Mouse (Mus musculus) heart, embryonic 10.5 days (tissue): ENCODE data around the gene Camk2n1. TPM values are rescaled to one million over a fixed set of nuclear protein-coding genes. Genes with fewer than 3 reads are reported as not detected.
A peak's percentile ranks its signal among the peaks of the same experiment; 100 is the strongest.

Experiments
- DNase-seq: peaks from one replicate; pipeline ENCODE4 v3.0.0-alpha.2; 2017; ENCODE audit warnings: low spot score
- H3K27ac ChIP-seq: fragments of 300-500 bp; sonication (generic); 2 replicates; pipeline ENCODE4 v1.5.1; 2016; ENCODE audit warnings: mild to moderate bottlenecking
- H3K27me3 ChIP-seq: fragments of 300-500 bp; sonication (generic); 2 replicates; pipeline ENCODE4 v1.6.1; 2016; ENCODE audit warnings: mild to moderate bottlenecking; ENCODE audit not compliant: poor library complexity, insufficient read depth, severe bottlenecking
- H3K36me3 ChIP-seq: fragments of 300-500 bp; sonication (generic); 2 replicates; pipeline ENCODE4 v1.6.1; 2016; ENCODE audit warnings: mild to moderate bottlenecking, moderate library complexity
- H3K4me1 ChIP-seq: fragments of 300-500 bp; sonication (generic); 2 replicates; pipeline ENCODE4 v1.6.1; 2016; ENCODE audit warnings: mild to moderate bottlenecking
- H3K4me3 ChIP-seq: fragments of 300-500 bp; sonication (generic); 2 replicates; pipeline ENCODE4 v1.5.1; 2016; ENCODE audit warnings: mild to moderate bottlenecking, moderate library complexity
- H3K9me3 ChIP-seq: fragments of 300-500 bp; sonication (generic); 2 replicates; pipeline ENCODE4 v1.6.1; 2016; ENCODE audit warnings: mild to moderate bottlenecking, moderate library complexity
- WGBS: fragments of 180-500 bp; shearing (Covaris S2); methylation state at CpG from one replicate; pipeline ENCODE4 v1.1.7; 2016; 5-methylcytosine and 5-hydroxymethylcytosine counted together
- polyA plus RNA-seq: library from polyadenylated mRNA; unstranded; fragments of >200 nt; fragmentation: Nextera tagmentation; extraction: Ambion mirVana; gene quantifications from 2 replicates; pipeline ENCODE4 v1.2.1, GENCODE M21; 2016

The Camk2n1 gene
- polyA plus RNA-seq, 1 experiment from 2014 or later = 0.70 TPM

- Histone ChIP-seq H3K9me3 (peaks cover 5% of the 10 kb centered on the region; the same call in 1 of the 2 replicates), H3K27ac (no peak overlapping the region), H3K36me3 (no peaks in the 10 kb centered on the region), H3K4me3 (no peak overlapping the region), H3K4me1 (no peaks in the 10 kb centered on the region), H3K27me3 (peaks cover 19% of the 10 kb centered on the region)
- WGBS = 42% methylated on average over 22 of the region's 22 CpGs
- DNase-seq = peak; percentile 85
Observed at GRCm38 (mm10) chr4:138426778-138427705, 27.1 kb upstream of the Camk2n1 start.

- H3K36me3 ChIP-seq = no peaks in the 10 kb centered on the region
- H3K27ac ChIP-seq = no peak overlapping the region
- DNase-seq = no peak
- peaks cover 19% of the 10 kb centered on the region for H3K27me3 ChIP-seq
- H3K9me3 ChIP-seq = no peaks in the 10 kb centered on the region
- no peaks in the 10 kb centered on the region for H3K4me1 ChIP-seq
- 43% methylated on average over 3 of the region's 3 CpGs for WGBS
- H3K4me3 ChIP-seq = no peak overlapping the region
Observed at GRCm38 (mm10) chr4:138429778-138430177, 24.3 kb upstream of the Camk2n1 start.

- no peak for DNase-seq
- 50% methylated on average over 8 of the region's 8 CpGs for WGBS
Observed at GRCm38 (mm10) chr4:138431340-138431739, 22.8 kb upstream of the Camk2n1 start.

GRCm38 (mm10) chr4:138434347-138435316 is 19.5 kb upstream of the Camk2n1 start, which contains the start of gene Mul1:
TSS of gene Mul1 (plus strand) at chr4:138434671.
- no peaks in the 10 kb centered on the region for H3K9me3 ChIP-seq
- H3K27ac ChIP-seq = peak within 1 kb of the TSS; percentile 93
- H3K4me3 ChIP-seq = peak within 1 kb of the TSS; percentile 99
- peaks cover 7% of the 10 kb centered on the region for H3K4me1 ChIP-seq
- WGBS = under 1% methylated on average over 64 of the region's 64 CpGs
- DNase-seq = peak; percentile 98
- H3K27me3 ChIP-seq = no peaks in the 10 kb centered on the region; the same call in 1 of the 2 replicates
- peaks cover 38% of the 10 kb centered on the region for H3K36me3 ChIP-seq

More at GRCm38 (mm10) chr4:138431340-138431739, 22.8 kb upstream of the Camk2n1 start:
- Histone ChIP-seq H3K27me3 (peaks cover 14% of the 10 kb centered on the region), H3K4me1 (peaks cover 7% of the 10 kb centered on the region), H3K36me3 (peaks cover 5% of the 10 kb centered on the region), H3K27ac (no peak overlapping the region), H3K9me3 (no peaks in the 10 kb centered on the region), H3K4me3 (no peak overlapping the region)

- Histone ChIP-seq H3K27ac (no peak overlapping the region), H3K9me3 (no peaks in the 10 kb centered on the region), H3K27me3 (peaks cover 12% of the 10 kb centered on the region), H3K4me3 (no peak overlapping the region), H3K4me1 (peaks cover 9% of the 10 kb centered on the region), H3K36me3 (peaks cover 60% of the 10 kb centered on the region)
- no peak for DNase-seq
- WGBS = 71% methylated on average over 3 of the region's 3 CpGs
Observed at GRCm38 (mm10) chr4:138440062-138440461, 14.1 kb upstream of the Camk2n1 start.

GRCm38 (mm10) chr4:138444941-138445340 is 9.2 kb upstream of the Camk2n1 start:
- peaks cover 19% of the 10 kb centered on the region for H3K36me3 ChIP-seq
- no peak for DNase-seq
- no peak overlapping the region for H3K4me3 ChIP-seq
- H3K9me3 ChIP-seq = no peaks in the 10 kb centered on the region
- H3K4me1 ChIP-seq = peaks cover 7% of the 10 kb centered on the region
- H3K27me3 ChIP-seq = peaks cover 60% of the 10 kb centered on the region
- no peak overlapping the region for H3K27ac ChIP-seq
- WGBS = 26% methylated on average over 5 of the region's 5 CpGs

GRCm38 (mm10) chr4:138446981-138447380 is 7.1 kb upstream of the Camk2n1 start:
- H3K27ac ChIP-seq = no peak overlapping the region
- H3K9me3 ChIP-seq = no peaks in the 10 kb centered on the region
- WGBS = 16% methylated on average over 13 of the region's 13 CpGs
- peaks cover 7% of the 10 kb centered on the region for H3K4me1 ChIP-seq
- DNase-seq = no peak
- H3K27me3 ChIP-seq = peaks cover 78% of the 10 kb centered on the region
- H3K36me3 ChIP-seq = no peaks in the 10 kb centered on the region
- no peak overlapping the region for H3K4me3 ChIP-seq

GRCm38 (mm10) chr4:138447387-138447786 is 6.7 kb upstream of the Camk2n1 start:
- 0% methylated on average over 8 of the region's 8 CpGs for WGBS
- Histone ChIP-seq H3K36me3 (no peaks in the 10 kb centered on the region), H3K27ac (no peak overlapping the region), H3K4me1 (peaks cover 7% of the 10 kb centered on the region), H3K27me3 (peaks cover 82% of the 10 kb centered on the region), H3K4me3 (no peak overlapping the region), H3K9me3 (no peaks in the 10 kb centered on the region)
- peak; percentile 93 for DNase-seq

- no peak for DNase-seq
- H3K9me3 ChIP-seq = no peaks in the 10 kb centered on the region
- H3K36me3 ChIP-seq = no peaks in the 10 kb centered on the region
- H3K4me3 ChIP-seq = no peak overlapping the region
- no peak overlapping the region for H3K27ac ChIP-seq
- H3K4me1 ChIP-seq = peaks cover 7% of the 10 kb centered on the region
- WGBS = 39% methylated on average over 15 of the region's 15 CpGs
- peaks cover 88% of the 10 kb centered on the region for H3K27me3 ChIP-seq
Observed at GRCm38 (mm10) chr4:138447827-138448602, 6.1 kb upstream of the Camk2n1 start.

GRCm38 (mm10) chr4:138448872-138449615 is 5.1 kb upstream of the Camk2n1 start:
- 52% methylated on average over 7 of the region's 7 CpGs for WGBS
- Histone ChIP-seq H3K27ac (no peak overlapping the region), H3K36me3 (no peaks in the 10 kb centered on the region), H3K9me3 (no peaks in the 10 kb centered on the region), H3K4me1 (peaks cover 16% of the 10 kb centered on the region), H3K4me3 (no peak overlapping the region), H3K27me3 (peaks cover 93% of the 10 kb centered on the region)
- no peak for DNase-seq

GRCm38 (mm10) chr4:138449636-138450314 is 4.3 kb upstream of the Camk2n1 start:
- no peaks in the 10 kb centered on the region for H3K9me3 ChIP-seq
- H3K4me3 ChIP-seq = no peak overlapping the region
- WGBS = 54% methylated on average over 12 of the region's 12 CpGs
- H3K27me3 ChIP-seq = peaks cover 96% of the 10 kb centered on the region
- no peak overlapping the region for H3K27ac ChIP-seq
- no peaks in the 10 kb centered on the region for H3K36me3 ChIP-seq
- peaks cover 22% of the 10 kb centered on the region for H3K4me1 ChIP-seq
- DNase-seq = no peak
